Mouse (Mus musculus): ENCODE results near the gene Cetn3.
A peak's percentile ranks its signal among the peaks of the same experiment; 100 is the strongest.

Gene Cetn3

DNA sequence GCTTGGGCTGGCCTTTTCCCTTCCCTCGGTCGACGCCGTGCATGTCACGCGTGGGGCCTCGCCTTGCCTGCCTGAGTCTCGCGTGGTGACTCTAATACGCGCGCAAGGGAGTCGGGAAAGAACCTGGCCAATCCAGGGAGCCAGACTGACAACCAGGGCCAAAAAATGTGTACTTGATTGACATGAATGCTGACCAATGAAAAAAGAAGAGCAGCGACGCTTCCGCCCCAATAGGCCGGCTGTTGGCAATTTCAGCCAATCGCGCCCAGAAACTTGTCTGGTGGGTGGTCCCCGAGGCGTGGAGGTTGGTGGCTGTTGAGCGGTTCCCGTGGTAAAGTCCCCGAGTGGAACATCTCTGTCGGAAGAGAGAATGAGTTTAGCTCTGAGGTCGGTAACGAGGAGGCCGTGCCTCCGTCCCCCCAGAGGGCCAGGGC lies at the start of gene Cetn3:
TSS of gene Cetn3 (plus strand) at position 107 of the 434 bp plus-strand sequence.
- DNase-seq (ENCODE audit: low read depth, low spot score), result peak; percentile 97

DNA sequence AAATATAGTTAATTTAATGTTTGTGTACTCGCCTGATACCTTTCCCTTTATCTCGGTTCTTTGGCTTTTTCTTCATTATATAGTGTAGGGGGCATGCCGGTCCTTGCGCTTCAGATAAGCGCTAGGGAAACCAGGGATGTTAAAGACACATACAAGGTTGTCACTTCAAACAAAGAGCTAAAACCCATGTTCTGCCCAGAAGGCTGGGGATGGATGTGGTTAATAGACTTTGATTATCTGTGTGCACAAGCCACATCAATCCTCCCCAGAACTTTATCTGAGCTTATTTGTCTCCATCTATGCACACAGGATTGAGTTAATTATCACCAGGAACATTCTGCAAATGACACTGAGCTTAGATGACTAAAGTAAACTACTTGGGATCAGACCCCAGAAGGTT lies 46.3 kb upstream of the Cetn3 start:
- DNase-seq (ENCODE audit: low read depth, low spot score), result no peak

DNA sequence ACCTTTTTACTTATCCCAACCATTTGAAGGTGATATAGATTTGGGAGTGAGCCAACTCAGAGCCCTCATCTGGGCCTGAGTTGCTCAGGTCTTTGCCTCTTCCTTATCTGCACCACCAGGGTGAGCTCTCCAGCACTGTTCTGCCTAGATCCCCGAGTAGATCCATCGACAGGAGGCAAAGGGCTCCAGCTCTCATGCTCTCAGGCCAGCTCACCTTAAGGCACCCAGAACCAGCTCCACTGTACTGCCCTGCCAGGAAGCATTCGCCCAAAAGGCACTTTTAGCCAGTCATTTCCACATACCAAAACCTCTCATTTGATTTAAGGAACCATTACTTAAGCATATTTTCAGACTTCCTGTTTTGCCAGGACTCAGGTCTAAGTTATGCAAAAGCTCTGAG lies 42.0 kb upstream of the Cetn3 start:
- DNase-seq (ENCODE audit: low read depth, low spot score), result no peak

DNA sequence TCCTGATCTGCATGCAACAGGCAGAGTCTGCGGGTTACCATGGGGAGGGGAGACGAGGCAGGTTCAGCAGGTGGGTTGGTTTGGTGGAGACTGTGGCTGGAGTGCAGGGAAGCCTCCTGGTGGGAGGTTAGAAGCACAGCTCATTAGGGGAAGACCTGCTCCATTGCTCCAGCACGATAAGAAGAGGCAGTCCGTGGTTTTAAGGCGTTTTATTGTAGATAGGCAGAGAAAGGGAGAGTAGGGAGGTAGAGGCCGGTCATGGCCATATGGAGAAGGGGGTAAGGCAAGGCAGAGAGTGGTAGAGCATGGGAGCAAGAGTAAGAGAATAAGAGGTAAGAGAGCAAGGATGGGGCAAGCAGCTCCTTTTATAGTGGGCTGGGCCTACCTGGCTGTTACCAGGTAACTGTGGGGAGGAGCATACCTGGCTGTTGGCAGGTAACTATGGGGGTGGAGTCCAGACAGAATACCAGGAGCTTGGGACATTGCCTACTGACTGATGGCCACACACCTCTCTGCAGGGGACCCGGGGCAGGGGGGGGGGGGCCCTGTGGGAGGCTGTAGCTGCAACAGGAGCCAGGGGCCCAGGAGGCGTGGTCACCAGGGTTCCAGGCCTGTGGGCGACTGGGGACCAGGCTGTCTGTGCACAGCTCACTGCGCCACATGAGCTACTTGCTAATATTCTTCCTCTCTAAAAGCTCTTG lies 39.3 kb upstream of the Cetn3 start:
- DNase-seq (ENCODE audit: low read depth, low spot score), result no peak

DNA sequence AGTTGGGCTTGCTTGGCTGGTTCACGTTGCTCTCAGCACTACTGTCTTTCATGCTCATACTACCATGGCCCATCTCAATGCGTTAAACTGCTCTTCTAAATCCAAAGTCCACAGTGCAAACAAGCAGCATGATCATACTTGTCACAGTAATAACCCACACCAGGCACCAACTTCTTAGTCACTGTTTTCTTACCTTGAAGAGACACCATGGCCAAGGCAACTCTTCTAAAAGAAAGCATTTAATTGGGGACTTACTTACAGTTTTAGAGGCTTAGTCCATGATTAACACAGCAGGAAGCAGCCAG lies 38.8 kb upstream of the Cetn3 start:
- DNase-seq (ENCODE audit: low read depth, low spot score), result no peak

DNA sequence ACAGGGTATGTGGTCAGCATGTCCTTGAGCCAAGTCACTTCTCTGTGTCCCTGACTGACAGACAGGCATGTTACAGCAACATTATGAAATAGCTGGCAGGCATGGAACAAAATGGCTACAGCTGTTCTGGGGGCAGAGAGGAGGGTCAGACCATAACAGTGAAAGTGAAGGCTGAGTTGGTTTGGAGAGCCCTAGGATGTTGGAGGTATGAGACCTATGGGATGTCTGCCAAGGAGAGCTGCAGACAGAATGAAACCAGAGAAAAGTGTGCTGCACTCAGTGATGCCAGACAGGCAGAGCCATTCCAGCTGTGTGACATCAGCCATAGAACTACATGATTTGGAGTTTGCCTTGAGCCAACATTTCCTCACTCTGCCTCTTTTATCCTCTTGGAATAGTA lies 28.0 kb upstream of the Cetn3 start:
- DNase-seq (ENCODE audit: low read depth, low spot score), result no peak

DNA sequence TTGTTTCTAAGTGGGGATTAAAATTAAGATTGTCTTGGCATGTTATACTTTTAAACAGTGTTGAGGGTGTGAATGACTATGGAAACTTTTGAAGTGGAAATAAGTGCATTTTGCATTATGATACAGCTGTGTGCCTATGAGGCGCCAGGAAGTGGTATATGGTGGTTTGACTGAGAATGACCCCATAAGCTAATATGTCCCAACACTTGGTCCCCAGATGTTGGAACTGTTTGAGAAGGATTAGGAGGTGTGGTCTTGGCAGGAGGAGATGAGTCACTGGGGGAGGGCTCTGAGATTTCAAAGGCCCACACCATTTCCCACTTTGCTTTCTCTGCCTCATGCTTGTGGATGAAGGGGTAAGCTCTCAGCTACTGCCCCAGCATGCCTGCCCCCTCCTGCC lies 27.6 kb upstream of the Cetn3 start:
- no peak for DNase-seq (ENCODE audit: low read depth, low spot score)

DNA sequence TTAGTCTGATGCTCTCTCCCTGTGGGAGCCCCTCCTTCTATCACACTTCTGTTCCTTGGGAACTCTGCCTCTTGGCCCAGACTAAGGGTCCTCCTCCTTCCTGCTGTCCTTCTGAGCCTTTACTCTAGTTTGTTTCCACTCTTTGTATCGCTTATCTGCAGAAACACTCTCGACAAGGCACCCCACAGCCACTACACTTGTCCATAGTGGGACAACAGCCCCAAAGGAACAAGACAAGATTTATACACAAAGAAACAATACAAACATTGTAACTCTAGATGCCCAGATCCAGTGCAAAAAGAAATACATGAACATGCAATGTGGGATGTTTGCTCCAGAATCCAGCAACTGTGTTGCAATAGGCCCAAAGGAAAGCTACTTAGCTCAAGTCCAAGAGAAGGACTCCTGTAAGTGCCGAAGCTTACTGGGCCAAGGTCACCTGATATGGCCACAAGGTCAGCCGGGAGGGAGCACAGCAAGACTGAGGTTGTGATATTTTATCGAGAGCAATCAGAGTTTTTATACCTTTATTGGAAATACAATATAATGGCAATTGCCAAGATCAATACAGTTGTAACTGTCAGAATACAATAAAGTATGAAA lies 25.7 kb upstream of the Cetn3 start:
- no peak for DNase-seq (ENCODE audit: low read depth, low spot score)

DNA sequence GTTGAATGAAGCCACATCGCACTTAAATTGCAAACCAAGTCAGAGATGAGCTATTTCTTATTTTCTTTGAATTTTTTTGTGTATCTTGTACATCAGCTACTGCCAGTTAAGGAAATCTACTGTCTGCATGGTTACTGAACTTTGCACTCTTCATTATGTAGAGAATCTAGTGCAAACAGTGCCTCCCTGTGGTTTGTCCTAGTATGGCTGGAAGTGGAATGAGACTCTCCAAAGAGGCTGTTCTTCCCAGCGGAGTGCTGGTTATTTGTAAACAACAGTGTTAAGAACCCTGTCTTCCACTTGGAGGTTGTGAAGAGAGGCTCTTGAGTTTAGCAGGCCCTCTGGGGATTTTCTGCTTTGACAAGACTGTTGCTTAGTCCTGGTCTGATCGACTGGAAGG lies 22.5 kb upstream of the Cetn3 start:
- DNase-seq (ENCODE audit: low read depth, low spot score), result peak; percentile 50

DNA sequence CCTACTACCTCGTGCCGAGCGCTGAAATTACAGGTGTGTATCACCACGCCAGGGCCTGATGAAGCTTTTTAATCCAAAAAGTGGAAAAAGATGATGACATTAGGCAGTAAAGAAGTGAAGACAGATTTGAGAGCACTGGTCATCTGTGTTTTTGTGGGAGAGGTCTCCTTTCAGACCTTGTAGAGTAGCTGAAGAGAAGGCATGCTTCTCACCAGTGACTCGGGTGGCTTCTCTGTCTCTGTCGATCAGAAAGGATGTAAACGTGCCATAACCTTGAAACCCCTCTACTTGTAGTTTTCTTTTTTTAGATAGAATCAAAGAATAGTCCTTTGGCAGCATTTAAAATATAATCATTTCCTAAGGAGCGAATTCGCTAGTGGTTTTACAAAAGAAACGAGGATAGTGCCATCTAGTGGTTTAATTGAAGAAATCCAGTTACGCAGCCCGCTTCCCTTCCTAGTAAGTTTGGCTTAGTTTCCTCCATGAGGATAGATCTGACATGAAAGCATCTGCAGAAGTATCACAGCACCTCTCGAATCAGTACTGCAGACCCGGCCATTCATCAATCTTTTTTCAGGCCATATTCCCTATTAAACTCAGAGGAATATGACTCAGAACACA lies 21.2 kb upstream of the Cetn3 start:
- DNase-seq (ENCODE audit: low read depth, low spot score), result peak; percentile 72

DNA sequence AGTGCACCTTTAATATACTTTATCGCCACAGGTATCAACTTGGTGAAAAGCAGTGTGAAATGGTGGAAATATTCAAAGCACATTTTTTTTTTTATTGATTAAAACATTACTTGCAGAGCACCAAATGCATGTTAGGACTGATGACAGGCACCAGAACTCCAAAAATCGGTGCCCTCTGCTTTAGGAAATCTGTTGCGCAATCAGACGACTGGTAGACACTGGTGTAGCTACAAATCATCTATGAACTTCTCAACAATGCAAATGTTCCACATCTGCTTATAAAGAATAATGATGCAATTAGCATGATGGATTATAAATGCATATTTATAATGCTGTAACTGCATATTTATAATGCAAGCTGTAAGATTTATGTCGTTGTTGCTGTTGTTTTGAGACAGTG lies 18.7 kb upstream of the Cetn3 start:
- DNase-seq (ENCODE audit: low read depth, low spot score), result no peak

DNA sequence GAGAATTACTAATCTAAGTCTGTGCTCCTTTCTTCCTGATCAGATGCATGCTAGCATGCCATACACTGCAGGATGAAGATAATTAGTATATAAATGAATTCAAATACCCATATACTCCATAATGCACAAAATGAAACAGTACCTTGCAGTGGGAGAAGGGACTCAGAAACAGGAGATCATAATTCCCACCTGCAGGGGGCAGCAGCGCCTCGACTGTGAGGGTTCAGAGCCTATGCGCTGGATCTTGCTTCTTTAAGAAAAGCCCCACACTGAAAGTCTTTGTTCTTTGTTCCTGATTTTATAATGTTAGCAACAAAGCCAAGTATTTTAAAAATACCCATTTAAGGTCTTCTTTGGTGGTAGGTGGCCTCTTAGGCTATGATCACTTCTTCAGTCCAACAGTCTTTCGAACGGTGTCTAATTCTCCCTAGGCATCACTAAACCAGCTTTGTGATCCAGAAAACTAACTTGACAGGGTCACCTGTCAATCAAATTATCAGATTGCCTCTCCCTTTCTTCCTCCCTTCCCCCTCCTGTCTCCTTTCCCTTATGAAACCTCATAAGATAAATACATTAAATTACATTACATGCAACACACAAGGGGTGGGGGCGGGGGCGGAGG lies 15.7 kb upstream of the Cetn3 start:
- peak; percentile 37 for DNase-seq (ENCODE audit: low read depth, low spot score)

DNA sequence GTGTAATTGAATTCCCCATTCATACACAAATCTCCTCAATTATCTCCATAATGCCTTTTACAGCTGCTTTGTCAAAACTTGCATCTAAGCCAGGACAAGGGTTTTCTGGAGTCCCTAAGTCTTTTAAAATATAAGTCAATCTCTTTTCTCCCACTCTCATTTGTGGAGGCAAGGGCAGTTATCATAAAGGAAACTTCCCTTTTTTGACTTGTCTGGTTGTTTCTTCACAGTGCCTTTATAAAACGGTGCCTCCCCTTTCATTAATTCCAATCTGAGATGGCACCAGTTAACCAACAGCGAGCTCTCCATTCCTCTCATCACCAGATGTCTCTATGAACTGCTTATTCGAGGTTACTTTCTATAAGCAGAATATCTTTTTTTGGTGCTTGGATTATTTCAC lies 6.7 kb upstream of the Cetn3 start:
- DNase-seq (ENCODE audit: low read depth, low spot score), result no peak

DNA sequence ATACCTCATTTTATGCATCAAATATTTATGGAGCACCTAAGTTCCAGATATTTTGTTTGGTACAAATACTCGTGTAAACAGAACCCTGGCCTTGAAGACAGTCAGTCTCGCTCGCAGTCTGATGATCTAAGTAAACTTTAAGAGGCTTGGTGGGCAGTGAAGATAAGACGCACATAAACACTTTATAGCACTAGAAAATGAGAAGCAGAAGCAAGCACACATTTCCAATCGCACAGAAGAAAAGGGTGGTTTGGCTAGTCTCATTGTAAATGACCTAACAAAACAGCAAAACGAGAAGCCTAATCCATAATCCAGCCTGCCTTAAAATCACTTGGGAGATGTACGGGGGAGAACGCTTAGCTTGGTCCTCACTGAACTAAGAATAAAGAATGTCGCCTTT lies 402 bp upstream of the Cetn3 start:
- no peak for DNase-seq (ENCODE audit: low read depth, low spot score)

DNA sequence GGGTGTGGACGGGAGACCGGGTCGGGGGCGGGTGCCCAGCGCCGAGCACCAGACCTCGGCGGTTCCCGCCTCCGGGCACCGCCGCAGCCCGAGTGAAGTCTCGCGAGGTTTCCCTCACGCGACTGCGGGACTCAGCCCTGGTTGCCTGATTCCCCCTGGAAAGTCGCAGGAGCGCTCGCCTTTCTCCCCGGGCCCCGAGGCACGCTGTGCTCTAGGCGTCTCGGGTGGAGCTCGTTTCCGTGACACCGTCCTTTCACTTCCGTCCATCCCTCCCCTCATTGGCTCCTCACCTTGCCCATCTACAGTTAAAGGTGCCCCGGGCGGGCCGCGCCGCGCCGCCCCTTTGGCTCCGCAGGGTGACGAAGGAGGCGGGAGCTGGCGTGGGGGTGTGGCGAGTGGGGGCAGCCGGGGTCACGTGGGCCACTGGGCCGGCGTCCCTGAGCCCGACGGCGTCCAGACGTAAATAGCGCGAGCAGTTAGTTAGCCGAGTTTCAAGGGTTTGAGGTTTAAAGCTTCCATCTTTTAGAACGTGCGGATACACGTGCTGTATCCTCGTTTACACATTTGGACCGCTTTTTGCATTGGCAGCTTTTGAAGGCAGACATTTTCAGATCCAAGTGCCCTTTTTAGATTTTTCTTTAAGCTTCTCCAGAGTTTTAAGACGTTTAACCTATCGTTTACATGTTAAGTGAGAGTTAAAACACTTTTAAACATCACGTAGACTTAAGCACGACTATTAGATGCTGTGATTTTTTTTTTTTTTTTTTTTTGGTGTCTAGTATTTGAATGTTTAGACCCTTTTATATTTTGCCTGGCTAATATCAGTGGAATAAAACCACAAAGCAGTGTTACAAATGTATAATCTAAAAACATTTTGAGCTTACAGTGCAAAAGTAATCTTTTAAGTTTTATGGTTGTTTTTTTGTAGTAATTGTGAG lies 797 bp downstream of the Cetn3 start:
- peak; percentile 97 for DNase-seq (ENCODE audit: low read depth, low spot score)

DNA sequence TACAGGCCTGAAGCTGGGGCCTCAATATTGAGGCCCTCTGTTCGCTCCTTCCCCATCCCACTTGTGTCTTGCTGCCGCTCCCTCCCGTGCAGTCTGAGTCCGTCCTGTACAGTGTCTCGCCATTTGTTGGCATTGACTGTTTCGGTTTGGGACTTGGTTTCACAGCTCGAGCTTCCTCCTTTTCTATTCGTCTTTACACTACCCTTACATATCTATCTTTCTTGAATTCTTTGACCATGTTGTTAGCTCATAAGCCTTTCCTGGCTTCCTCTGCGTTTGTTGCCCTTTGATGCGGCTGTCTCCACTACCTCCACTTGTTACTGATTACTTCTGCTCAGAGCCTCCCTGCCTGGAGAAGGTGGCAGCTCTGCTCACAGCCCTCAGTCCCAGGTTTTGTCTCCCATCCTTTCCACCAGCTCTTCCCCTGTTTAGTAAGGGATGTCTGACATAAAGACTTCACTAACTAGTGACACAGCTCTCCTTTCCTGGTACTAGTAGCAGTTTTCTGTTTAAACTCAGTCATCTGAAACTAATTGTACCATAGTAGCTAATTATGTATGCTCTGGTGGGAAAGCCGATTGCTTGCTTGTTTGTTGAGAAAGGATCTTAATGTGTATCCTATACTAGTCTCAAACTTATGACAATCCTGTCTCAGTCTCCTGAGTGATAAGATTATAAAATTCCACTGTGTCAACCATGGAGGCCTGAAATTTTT lies 3.0 kb downstream of the Cetn3 start:
- no peak for DNase-seq (ENCODE audit: low read depth, low spot score)

DNA sequence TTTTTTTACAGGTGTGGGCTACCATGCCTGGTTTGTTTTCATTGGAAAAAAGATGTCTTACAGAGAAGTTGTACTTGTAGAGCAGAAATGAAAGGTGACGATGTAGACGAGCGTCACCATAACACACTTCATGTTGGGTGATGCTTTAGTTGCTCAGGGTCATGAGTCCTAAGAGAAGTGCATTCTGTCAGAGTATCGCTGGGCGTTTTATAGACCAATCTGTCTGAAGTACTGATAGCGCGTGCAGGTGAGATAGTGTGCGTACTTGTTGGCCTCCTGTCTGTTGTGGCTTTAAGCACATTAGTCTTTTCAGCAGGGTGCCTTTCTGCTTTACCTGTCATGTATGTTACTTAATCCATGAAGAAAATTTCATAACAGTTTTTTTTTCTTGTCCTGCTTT lies 7.3 kb downstream of the Cetn3 start:
- no peak for DNase-seq (ENCODE audit: low read depth, low spot score)

DNA sequence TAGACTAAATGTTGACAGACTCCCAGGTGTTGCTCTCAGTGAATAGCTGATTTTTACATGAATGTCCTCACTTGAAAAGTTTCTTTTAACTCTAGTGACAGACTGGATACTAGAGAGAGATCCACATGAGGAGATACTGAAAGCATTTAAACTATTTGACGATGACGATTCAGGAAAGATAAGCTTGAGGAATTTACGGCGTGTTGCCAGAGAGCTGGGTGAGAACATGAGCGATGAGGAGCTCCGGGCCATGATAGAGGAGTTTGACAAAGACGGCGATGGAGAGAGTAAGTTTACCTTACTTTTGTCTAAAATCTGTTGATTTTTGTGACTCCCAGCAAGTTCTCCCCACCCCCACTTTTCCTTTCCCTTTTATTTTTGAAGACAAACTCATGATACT lies 9.0 kb downstream of the Cetn3 start:
- DNase-seq (ENCODE audit: low read depth, low spot score), result no peak

DNA sequence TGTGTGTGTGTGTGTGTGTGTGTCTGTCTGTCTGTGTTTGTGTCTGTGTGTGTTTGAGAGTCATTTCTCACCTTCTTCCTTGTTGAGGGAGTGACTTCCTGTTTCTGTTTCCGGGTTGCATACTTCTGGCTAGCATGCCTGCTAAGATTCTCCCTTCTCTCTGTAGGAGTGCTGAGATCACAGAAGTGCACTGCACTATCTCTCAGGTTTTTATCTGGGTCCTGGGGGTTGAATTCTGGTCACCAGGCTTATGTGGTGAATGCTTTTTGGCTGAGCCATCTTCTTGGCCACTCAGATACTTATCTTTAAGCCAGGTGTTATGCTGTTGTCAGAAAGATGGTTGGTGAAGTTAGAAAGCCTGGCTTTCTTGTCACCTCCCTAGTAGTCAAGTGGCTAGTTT lies 11.0 kb downstream of the Cetn3 start:
- DNase-seq (ENCODE audit: low read depth, low spot score), result no peak

DNA sequence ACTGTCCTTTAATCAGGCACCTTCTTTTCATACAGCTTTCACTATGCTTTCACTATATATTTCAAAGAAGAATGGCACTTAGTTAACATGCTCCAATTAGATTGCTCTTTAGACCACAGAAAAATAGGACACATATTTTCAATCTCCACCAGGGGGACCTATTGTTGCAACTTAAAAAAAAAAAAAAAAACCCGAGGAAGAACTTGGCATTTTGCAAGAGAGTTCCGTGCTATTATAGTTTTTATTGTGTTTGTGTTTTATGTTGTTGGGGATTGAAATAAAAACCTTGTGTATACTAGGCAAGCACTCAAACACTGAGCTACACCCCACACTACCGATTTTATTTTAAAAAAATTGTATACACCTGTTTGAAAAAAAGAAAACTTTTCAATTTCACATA lies 18.2 kb downstream of the Cetn3 start:
- DNase-seq (ENCODE audit: low read depth, low spot score), result no peak

DNA sequence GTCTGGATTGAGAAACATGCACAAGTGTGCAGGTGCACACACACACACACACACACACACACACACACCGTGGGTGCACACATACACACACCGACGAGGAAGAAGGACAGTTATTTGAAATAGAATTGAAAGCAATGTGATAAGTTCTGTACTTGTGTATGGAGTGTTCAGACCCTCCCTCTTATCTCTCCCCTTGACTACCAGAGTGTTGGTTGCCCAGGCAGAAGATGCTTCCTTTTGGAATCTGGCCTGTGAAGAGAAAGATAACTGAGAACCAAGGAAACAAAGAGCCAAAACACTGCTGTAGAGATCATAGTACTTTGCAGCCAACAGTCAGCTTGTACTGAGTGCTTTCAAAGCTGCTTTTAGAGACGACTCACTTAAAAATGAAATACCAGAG lies 20.8 kb downstream of the Cetn3 start:
- DNase-seq (ENCODE audit: low read depth, low spot score), result no peak
